Mouse (Mus musculus) kidney, adult 8-10 months (tissue): Measurements from ENCODE around the gene Ccl12.

ENCODE experiments used
- DNase-seq, 2 experiments: peaks; one replicate each; pipeline ENCODE4 v3.0.0; 2022

The Ccl12 gene

GRCm38 (mm10) chr11:82101529-82101928 lies at the start of gene Ccl12:
TSS of gene Ccl12 (plus strand) at chr11:82101845.
- no peak for DNase-seq

- no peak for DNase-seq
These were observed 47.8 kb upstream of the Ccl12 start for GRCm38 (mm10) chr11:82053849-82054248.

- no peak for DNase-seq
These were observed 44.0 kb upstream of the Ccl12 start, which contains the start of gene Ccl11 for GRCm38 (mm10) chr11:82057646-82058045. TSS of gene Ccl11 (plus strand) at chr11:82057823.

- no peak for DNase-seq
These were observed 39.4 kb upstream of the Ccl12 start for GRCm38 (mm10) chr11:82062226-82062625.

- no peak for DNase-seq
These were observed 38.2 kb upstream of the Ccl12 start for GRCm38 (mm10) chr11:82063454-82063853.

GRCm38 (mm10) chr11:82066953-82067571 lies 34.6 kb upstream of the Ccl12 start:
- DNase-seq = no peak

GRCm38 (mm10) chr11:82071076-82071475 lies 30.6 kb upstream of the Ccl12 start:
- no peak for DNase-seq

- no peak for DNase-seq
These were observed 29.3 kb upstream of the Ccl12 start for GRCm38 (mm10) chr11:82072374-82072773.

GRCm38 (mm10) chr11:82072984-82073383 lies 28.7 kb upstream of the Ccl12 start:
- no peak for DNase-seq

GRCm38 (mm10) chr11:82073686-82074085 lies 28.0 kb upstream of the Ccl12 start:
- DNase-seq = no peak

GRCm38 (mm10) chr11:82077031-82077430 lies 24.6 kb upstream of the Ccl12 start:
- DNase-seq = no peak

- DNase-seq = no peak
These were observed 23.4 kb upstream of the Ccl12 start for GRCm38 (mm10) chr11:82078136-82078730.

GRCm38 (mm10) chr11:82080865-82081264 lies 20.8 kb upstream of the Ccl12 start:
- DNase-seq = no peak

- DNase-seq = no peak
These were observed 17.3 kb upstream of the Ccl12 start for GRCm38 (mm10) chr11:82084360-82084759.

GRCm38 (mm10) chr11:82099511-82100323 lies 1.9 kb upstream of the Ccl12 start:
- DNase-seq = no peak

- no peak for DNase-seq
These were observed 558 bp upstream of the Ccl12 start for GRCm38 (mm10) chr11:82101087-82101486.

GRCm38 (mm10) chr11:82109611-82110010 lies 8.0 kb downstream of the Ccl12 start:
- no peak for DNase-seq

GRCm38 (mm10) chr11:82110372-82111248 lies 9.0 kb downstream of the Ccl12 start:
- no peak for DNase-seq

GRCm38 (mm10) chr11:82114885-82115284 lies 13.2 kb downstream of the Ccl12 start, which contains the start of gene Ccl8:
TSS of gene Ccl8 (plus strand) at chr11:82115185.
- no peak for DNase-seq

- no peak for DNase-seq
These were observed 14.4 kb downstream of the Ccl12 start for GRCm38 (mm10) chr11:82116041-82116440.

- DNase-seq = no peak
These were observed 31.3 kb downstream of the Ccl12 start for GRCm38 (mm10) chr11:82132977-82133376.

GRCm38 (mm10) chr11:82136196-82136595 lies 34.6 kb downstream of the Ccl12 start:
- no peak for DNase-seq
